Mouse (Mus musculus) cerebellum, adult 11 months (tissue): ENCODE results near the gene Yif1a.

Source experiments
- DNase-seq: peaks from one replicate; pipeline ENCODE4 v3.0.0; 2022

Yif1a gene

GRCm38 (mm10) chr19:5124055-5124614 lies 35.8 kb downstream of the Yif1a start:
- DNase-seq, result no peak

- DNase-seq, result no peak
Observed at GRCm38 (mm10) chr19:5129770-5130169, 41.4 kb downstream of the Yif1a start.

GRCm38 (mm10) chr19:5131237-5131636 lies 42.9 kb downstream of the Yif1a start:
- no peak for DNase-seq

- peak; percentile 74 for DNase-seq
Observed at GRCm38 (mm10) chr19:5139640-5140039, 51.3 kb downstream of the Yif1a start.
